Mouse (Mus musculus): Measurements from ENCODE around the gene Slc12a7. TPM values are rescaled to one million over a fixed set of nuclear protein-coding genes. Genes with fewer than 3 reads are reported as not detected.

The Slc12a7 gene
- polyA plus RNA-seq, 1 experiment from 2014 or later = 39.0 TPM

GRCm38 (mm10) chr13:73833809-73834208 lies 100.9 kb downstream of the Slc12a7 start:
- ATAC-seq (ENCODE audit: low FRiP score, low read depth) = no peak
- H3K36me3 ChIP-seq = no peaks in the 10 kb centered on the region
- no peak overlapping the region for H3K27ac ChIP-seq (replicated peaks)
- H3K4me3 ChIP-seq = no peak overlapping the region
- H3K27me3 ChIP-seq = peaks cover 26% of the 10 kb centered on the region
- H3K4me1 ChIP-seq = no peaks in the 10 kb centered on the region
- H3K4me2 ChIP-seq (replicated peaks) = no peak overlapping the region
- no peaks in the 10 kb centered on the region for H3K9me3 ChIP-seq
- 70% methylated on average over 12 of the region's 12 CpGs for WGBS
- no peak overlapping the region for H3K9ac ChIP-seq (replicated peaks)

- H3K27ac ChIP-seq (replicated peaks) = no peak overlapping the region
- no peak overlapping the region for H3K9ac ChIP-seq (replicated peaks)
- no peak overlapping the region for H3K4me2 ChIP-seq (replicated peaks)
- H3K9me3 ChIP-seq = no peaks in the 10 kb centered on the region
- H3K36me3 ChIP-seq = no peaks in the 10 kb centered on the region
- 62% methylated on average over 4 of the region's 4 CpGs for WGBS
- no peak overlapping the region for H3K4me3 ChIP-seq
- H3K27me3 ChIP-seq = peaks cover 26% of the 10 kb centered on the region
- ATAC-seq (ENCODE audit: low FRiP score, low read depth) = no peak
- H3K4me1 ChIP-seq = no peaks in the 10 kb centered on the region
Measured at GRCm38 (mm10) chr13:73835791-73836190, 102.9 kb downstream of the Slc12a7 start.

- H3K27ac ChIP-seq (replicated peaks) = no peak overlapping the region
- H3K4me3 ChIP-seq = no peak overlapping the region
- H3K36me3 ChIP-seq = no peaks in the 10 kb centered on the region
- H3K4me1 ChIP-seq = no peaks in the 10 kb centered on the region
- peaks cover 26% of the 10 kb centered on the region for H3K27me3 ChIP-seq
- H3K4me2 ChIP-seq (replicated peaks) = no peak overlapping the region
- no peak for ATAC-seq (ENCODE audit: low FRiP score, low read depth)
- no peaks in the 10 kb centered on the region for H3K9me3 ChIP-seq
- WGBS = 84% methylated on average over 6 of the region's 6 CpGs
- H3K9ac ChIP-seq (replicated peaks) = no peak overlapping the region
Measured at GRCm38 (mm10) chr13:73836491-73836890, 103.6 kb downstream of the Slc12a7 start.

GRCm38 (mm10) chr13:73837708-73838107 lies 104.8 kb downstream of the Slc12a7 start:
- ATAC-seq (ENCODE audit: low FRiP score, low read depth) = no peak
- H3K4me2 ChIP-seq (replicated peaks) = no peak overlapping the region
- peaks cover 28% of the 10 kb centered on the region for H3K27me3 ChIP-seq
- WGBS = 88% methylated on average over 8 of the region's 8 CpGs
- H3K27ac ChIP-seq (replicated peaks) = no peak overlapping the region
- no peak overlapping the region for H3K4me3 ChIP-seq
- no peaks in the 10 kb centered on the region for H3K4me1 ChIP-seq
- no peak overlapping the region for H3K9ac ChIP-seq (replicated peaks)
- H3K9me3 ChIP-seq = no peaks in the 10 kb centered on the region
- no peaks in the 10 kb centered on the region for H3K36me3 ChIP-seq

GRCm38 (mm10) chr13:73839137-73839548 lies 106.2 kb downstream of the Slc12a7 start:
- Histone ChIP-seq H3K27me3 (peaks cover 31% of the 10 kb centered on the region), H3K36me3 (no peaks in the 10 kb centered on the region), H3K4me2 (replicated peaks) (no peak overlapping the region), H3K4me1 (no peaks in the 10 kb centered on the region), H3K27ac (replicated peaks) (no peak overlapping the region), H3K9ac (replicated peaks) (no peak overlapping the region), H3K9me3 (no peaks in the 10 kb centered on the region), H3K4me3 (no peak overlapping the region)
- WGBS = 58% methylated on average over 11 of the region's 11 CpGs
- ATAC-seq (ENCODE audit: low FRiP score, low read depth) = peak; percentile 50

- 77% methylated on average over 4 of the region's 4 CpGs for WGBS
- Histone ChIP-seq H3K27me3 (peaks cover 35% of the 10 kb centered on the region), H3K27ac (replicated peaks) (no peak overlapping the region)
Measured at GRCm38 (mm10) chr13:73839740-73840139, 106.8 kb downstream of the Slc12a7 start.

GRCm38 (mm10) chr13:73842696-73843095 lies 109.8 kb downstream of the Slc12a7 start:
- no peak for ATAC-seq (ENCODE audit: low FRiP score, low read depth)
- Histone ChIP-seq H3K9ac (replicated peaks) (no peak overlapping the region), H3K4me1 (peaks cover 9% of the 10 kb centered on the region; the same call in 1 of the 2 replicates), H3K4me2 (replicated peaks) (no peak overlapping the region), H3K36me3 (no peaks in the 10 kb centered on the region), H3K27me3 (peaks cover 50% of the 10 kb centered on the region), H3K27ac (replicated peaks) (no peak overlapping the region), H3K9me3 (no peaks in the 10 kb centered on the region), H3K4me3 (no peak overlapping the region)

More at GRCm38 (mm10) chr13:73839740-73840139, 106.8 kb downstream of the Slc12a7 start:
- Histone ChIP-seq H3K4me3 (no peak overlapping the region), H3K9me3 (no peaks in the 10 kb centered on the region), H3K4me2 (replicated peaks) (no peak overlapping the region), H3K36me3 (no peaks in the 10 kb centered on the region), H3K9ac (replicated peaks) (no peak overlapping the region), H3K4me1 (no peaks in the 10 kb centered on the region)
- ATAC-seq (ENCODE audit: low FRiP score, low read depth) = no peak

DNA sequence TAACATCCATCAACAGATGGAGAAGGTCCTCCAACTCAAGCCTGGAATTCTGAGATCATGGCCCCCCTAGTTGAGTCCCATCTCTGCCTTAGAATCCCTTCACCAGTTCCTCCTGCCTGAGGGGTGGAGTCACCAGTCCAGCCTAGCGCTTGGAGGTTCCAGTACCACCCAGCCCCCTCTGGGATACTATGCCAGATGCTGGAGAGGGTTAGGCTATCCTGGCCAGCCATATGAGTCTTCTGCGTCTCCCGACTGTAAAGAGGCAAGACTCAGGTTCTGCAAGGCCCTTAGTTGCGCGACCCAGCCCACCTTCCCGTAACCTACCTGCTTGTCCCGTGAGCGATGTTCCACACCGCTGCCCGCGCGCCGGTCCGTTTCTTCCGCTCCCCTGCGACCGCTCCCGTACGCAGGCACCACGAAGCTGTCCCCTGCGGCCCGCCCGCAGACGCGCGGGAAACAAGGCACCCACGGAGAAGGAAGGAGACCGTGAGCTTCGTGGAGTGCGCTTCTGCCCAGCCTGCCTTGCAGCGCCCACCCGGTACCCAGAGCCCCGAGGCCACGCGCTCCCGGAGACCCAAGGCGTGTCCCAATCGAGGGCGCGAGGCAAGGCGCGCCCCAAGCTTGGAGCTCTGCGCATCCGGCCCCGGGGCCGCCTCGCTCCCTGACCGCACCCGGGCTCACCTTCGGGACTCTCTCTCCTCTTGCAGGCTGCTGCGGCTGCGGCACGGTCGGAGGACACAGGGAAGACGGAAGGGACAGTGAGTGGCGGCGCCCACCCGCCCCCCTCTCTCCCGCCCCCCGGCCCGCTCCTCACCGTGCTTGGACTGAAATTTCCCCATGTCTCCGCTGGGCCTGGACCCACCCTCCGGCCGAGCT lies 113.9 kb downstream of the Slc12a7 start:
- H3K27ac ChIP-seq (replicated peaks) = no peak overlapping the region
- peak overlapping the region; percentile 63 for H3K4me3 ChIP-seq
- no peaks in the 10 kb centered on the region for H3K36me3 ChIP-seq
- WGBS = 1% methylated on average over 55 of the region's 65 CpGs
- H3K9me3 ChIP-seq = no peaks in the 10 kb centered on the region
- peaks cover 9% of the 10 kb centered on the region; the same call in 1 of the 2 replicates for H3K4me1 ChIP-seq
- peaks cover 73% of the 10 kb centered on the region for H3K27me3 ChIP-seq
- ATAC-seq (ENCODE audit: low FRiP score, low read depth) = peak; percentile 75
- H3K9ac ChIP-seq (replicated peaks) = peak overlapping the region; percentile 67
- peak overlapping the region; percentile 93 for H3K4me2 ChIP-seq (replicated peaks)

DNA sequence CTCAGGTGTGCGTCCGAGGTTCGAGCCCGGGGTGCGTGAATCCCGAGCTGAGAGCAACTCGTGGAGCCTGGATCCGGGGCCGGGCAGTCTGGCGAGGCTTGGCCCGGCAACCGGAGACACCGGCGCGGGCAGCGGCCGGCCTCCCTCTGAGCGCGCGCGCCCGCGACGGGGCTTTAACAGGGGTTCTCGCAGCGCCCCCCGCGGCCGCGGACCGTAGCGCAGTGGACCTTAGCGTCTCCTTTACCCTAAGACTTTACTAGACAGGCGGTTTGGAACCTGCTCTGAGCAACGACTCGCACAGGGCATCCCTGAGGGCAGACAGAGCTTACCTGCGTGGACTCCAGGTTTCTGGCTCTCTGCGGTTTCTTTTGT lies 114.6 kb downstream of the Slc12a7 start, which contains the start of gene Nkd2:
TSS of gene Nkd2 (minus strand) at position 167 of the 372 bp plus-strand sequence.
- 1% methylated on average over 38 of the region's 38 CpGs for WGBS
- peaks cover 73% of the 10 kb centered on the region for H3K27me3 ChIP-seq
- no peak within 1 kb of the TSS for H3K27ac ChIP-seq (replicated peaks)
- H3K4me3 ChIP-seq = peak within 1 kb of the TSS; percentile 63
- peak; percentile 85 for ATAC-seq (ENCODE audit: low FRiP score, low read depth)
- H3K4me2 ChIP-seq (replicated peaks) = peak within 1 kb of the TSS; percentile 93
- H3K4me1 ChIP-seq = peaks cover 9% of the 10 kb centered on the region; the same call in 1 of the 2 replicates
- H3K9me3 ChIP-seq = no peaks in the 10 kb centered on the region
- H3K36me3 ChIP-seq = no peaks in the 10 kb centered on the region
- peak within 1 kb of the TSS; percentile 67 for H3K9ac ChIP-seq (replicated peaks)

Other genes with a start within 250 kb of the Slc12a7 start
- 0.18 and 0.71 TPM in 2 replicates for gene Slc6a3, start 196.3 kb upstream of the Slc12a7 start, polyA plus RNA-seq (2016; fragmentation: Nextera tagmentation; extraction: Ambion mirVana)
- 110 and 117 TPM in 2 replicates for gene Clptm1l, start 129.1 kb upstream of the Slc12a7 start, polyA plus RNA-seq (2016; fragmentation: Nextera tagmentation; extraction: Ambion mirVana)
- 6.3 and 6.9 TPM in 2 replicates for gene Tert, start 106.2 kb upstream of the Slc12a7 start, polyA plus RNA-seq (2016; fragmentation: Nextera tagmentation; extraction: Ambion mirVana)
- not detected in 2 replicates for gene Slc6a18, start 55.1 kb upstream of the Slc12a7 start, polyA plus RNA-seq (2016; fragmentation: Nextera tagmentation; extraction: Ambion mirVana)
- gene Slc6a19, start 28.2 kb upstream of the Slc12a7 start, polyA plus RNA-seq (2016; fragmentation: Nextera tagmentation; extraction: Ambion mirVana) = 0.15 TPM in 1 of 2 replicates, not detected in the other
- 9.6 and 11.2 TPM in 2 replicates for gene Nkd2, start 114.5 kb downstream of the Slc12a7 start, polyA plus RNA-seq (2016; fragmentation: Nextera tagmentation; extraction: Ambion mirVana)
- 34.4 and 38.2 TPM in 2 replicates for gene Trip13, start 204.7 kb downstream of the Slc12a7 start, polyA plus RNA-seq (2016; fragmentation: Nextera tagmentation; extraction: Ambion mirVana)
- 83.8 and 90.1 TPM in 2 replicates for gene Brd9, start 204.7 kb downstream of the Slc12a7 start, polyA plus RNA-seq (2016; fragmentation: Nextera tagmentation; extraction: Ambion mirVana)
- gene Zdhhc11, start 230.8 kb downstream of the Slc12a7 start, polyA plus RNA-seq (2016; fragmentation: Nextera tagmentation; extraction: Ambion mirVana) = not detected in 2 replicates